Mouse (Mus musculus) lung, embryonic 16.5 days (tissue): ENCODE measurements at regions not wholly inside any gene's neighbourhood (a gene's known extent, or its start where the extent isn't known, plus 50 kb on each side); places are given as distances from the start of the nearest gene placed in this dataset.
"Not testable (repeated sequence)": the region's sequence is repeated elsewhere in the genome, so short reads cannot be mapped to it uniquely, and the experiment has no call there.

Source experiments
- ATAC-seq: fragments of 200-750 bp; cut with Nextera tagmentation; 2 replicates; pipeline ENCODE4 v1.8.0; 2017; ENCODE audit warnings: low read depth, mild to moderate bottlenecking, moderate library complexity
- H3K27ac ChIP-seq: fragments of 300-500 bp; sonication (generic); 2 replicates; pipeline ENCODE4 v1.5.1; 2014; ENCODE audit warnings: mild to moderate bottlenecking, control low read depth, low read length
- H3K27me3 ChIP-seq: fragments of 300-500 bp; sonication (generic); 2 replicates; pipeline ENCODE4 v1.6.1; 2014; ENCODE audit warnings: low read depth, low read length, mixed read lengths; ENCODE audit not compliant: control insufficient read depth, insufficient read depth
- H3K36me3 ChIP-seq: fragments of 300-500 bp; sonication (generic); 2 replicates; pipeline ENCODE4 v1.6.1; 2014; ENCODE audit warnings: low read length; ENCODE audit not compliant: control insufficient read depth, insufficient read depth
- H3K4me1 ChIP-seq: fragments of 300-500 bp; sonication (generic); replicated peaks from 2 replicates; pipeline ENCODE4 v1.6.1; 2014; ENCODE audit warnings: low read length, mixed read lengths; ENCODE audit not compliant: control insufficient read depth, insufficient read depth
- H3K4me2 ChIP-seq: fragments of 300-500 bp; sonication (generic); 2 replicates; pipeline ENCODE4 v1.6.1; 2014; ENCODE audit warnings: low read depth, low read length, control low read depth
- H3K4me3 ChIP-seq: fragments of 300-500 bp; sonication (generic); 2 replicates; pipeline ENCODE4 v1.5.1; 2014; ENCODE audit warnings: mild to moderate bottlenecking, low read length, control low read depth
- H3K9ac ChIP-seq: fragments of 300-500 bp; sonication (generic); 2 replicates; pipeline ENCODE4 v1.6.1; 2014; ENCODE audit warnings: low read length, control low read depth
- H3K9me3 ChIP-seq: fragments of 300-500 bp; sonication (generic); 2 replicates; pipeline ENCODE4 v1.6.1; 2016; ENCODE audit warnings: low read length; ENCODE audit not compliant: control insufficient read depth
- WGBS: fragments of 180-500 bp; shearing (Covaris S2); extraction: QIAGEN DNeasy Blood & Tissue Kit; methylation state at CpG from one replicate; pipeline ENCODE4 v1.1.7; 2014; 5-methylcytosine and 5-hydroxymethylcytosine counted together

- Histone ChIP-seq H3K9me3 (no peaks in the 10 kb centered on the region), H3K27ac (no peak overlapping the region), H3K4me2 (no peak overlapping the region), H3K4me3 (no peak overlapping the region), H3K36me3 (no peaks in the 10 kb centered on the region), H3K4me1 (no peaks in the 10 kb centered on the region), H3K9ac (no peak overlapping the region), H3K27me3 (no peaks in the 10 kb centered on the region)
- whole genome bisulfite sequencing, result 65% methylated on average over 1 of the region's 1 CpGs
- no peak for ATAC-seq
These were observed 641.1 kb upstream of the Nrxn1 start for GRCm38 (mm10) chr17:91733927-91734324.

- Histone ChIP-seq H3K4me1 (no peaks in the 10 kb centered on the region), H3K9me3 (no peaks in the 10 kb centered on the region), H3K36me3 (no peaks in the 10 kb centered on the region), H3K9ac (no peak overlapping the region), H3K4me3 (no peak overlapping the region), H3K4me2 (no peak overlapping the region), H3K27me3 (no peaks in the 10 kb centered on the region), H3K27ac (no peak overlapping the region)
- ATAC-seq, result no peak
- 51% methylated on average over 2 of the region's 2 CpGs for WGBS
These were observed 640.5 kb upstream of the Nrxn1 start for GRCm38 (mm10) chr17:91733174-91733926.

- Histone ChIP-seq H3K9me3 (no peaks in the 10 kb centered on the region), H3K36me3 (no peaks in the 10 kb centered on the region), H3K27me3 (no peaks in the 10 kb centered on the region), H3K4me2 (no peak overlapping the region), H3K27ac (no peak overlapping the region), H3K4me1 (no peaks in the 10 kb centered on the region), H3K9ac (no peak overlapping the region), H3K4me3 (no peak overlapping the region)
- ATAC-seq, result no peak
These were observed 617.5 kb upstream of the Nrxn1 start for GRCm38 (mm10) chr17:91710412-91710811.

- H3K4me1 ChIP-seq, result no peaks in the 10 kb centered on the region
- no peak for ATAC-seq
- H3K9ac ChIP-seq, result no peak overlapping the region
- H3K27ac ChIP-seq, result no peak overlapping the region
- H3K9me3 ChIP-seq, result no peaks in the 10 kb centered on the region
- H3K36me3 ChIP-seq, result no peaks in the 10 kb centered on the region
- H3K4me3 ChIP-seq, result no peak overlapping the region
- no peaks in the 10 kb centered on the region for H3K27me3 ChIP-seq
- H3K4me2 ChIP-seq, result no peak overlapping the region
- 70% methylated on average over 4 of the region's 4 CpGs for WGBS
These were observed 598.2 kb upstream of the Nrxn1 start for GRCm38 (mm10) chr17:91691063-91691462.

GRCm38 (mm10) chr17:91657449-91657848 lies 564.6 kb upstream of the Nrxn1 start:
- Histone ChIP-seq H3K9ac (no peak overlapping the region), H3K9me3 (no peaks in the 10 kb centered on the region), H3K27ac (no peak overlapping the region), H3K27me3 (no peaks in the 10 kb centered on the region), H3K4me1 (no peaks in the 10 kb centered on the region), H3K36me3 (no peaks in the 10 kb centered on the region), H3K4me3 (no peak overlapping the region), H3K4me2 (no peak overlapping the region)
- ATAC-seq, result no peak

GRCm38 (mm10) chr17:91657036-91657435 lies 564.2 kb upstream of the Nrxn1 start:
- no peak for ATAC-seq
- Histone ChIP-seq H3K9me3 (no peaks in the 10 kb centered on the region), H3K4me3 (no peak overlapping the region), H3K4me1 (no peaks in the 10 kb centered on the region), H3K27me3 (no peaks in the 10 kb centered on the region), H3K36me3 (no peaks in the 10 kb centered on the region), H3K4me2 (no peak overlapping the region), H3K27ac (no peak overlapping the region), H3K9ac (no peak overlapping the region)

GRCm38 (mm10) chr17:91631915-91632314 lies 539.0 kb upstream of the Nrxn1 start:
- no peak for ATAC-seq
- no peak overlapping the region for H3K4me3 ChIP-seq
- no peaks in the 10 kb centered on the region for H3K27me3 ChIP-seq
- H3K9me3 ChIP-seq, result no peaks in the 10 kb centered on the region
- no peak overlapping the region for H3K9ac ChIP-seq
- H3K4me2 ChIP-seq, result no peak overlapping the region
- H3K4me1 ChIP-seq, result no peaks in the 10 kb centered on the region
- no peaks in the 10 kb centered on the region for H3K36me3 ChIP-seq
- H3K27ac ChIP-seq, result no peak overlapping the region

- not testable (repeated sequence) for H3K9ac ChIP-seq, H3K4me3 ChIP-seq, H3K36me3 ChIP-seq, H3K27me3 ChIP-seq, H3K27ac ChIP-seq, H3K9me3 ChIP-seq, H3K4me2 ChIP-seq, H3K4me1 ChIP-seq, ATAC-seq
- 89% methylated on average over 5 of the region's 5 CpGs for WGBS
These were observed 521.3 kb upstream of the Nrxn1 start for GRCm38 (mm10) chr17:91614175-91614574.

GRCm38 (mm10) chr17:91589120-91589519 lies 496.2 kb upstream of the Nrxn1 start:
- ATAC-seq, result no peak
- H3K27ac ChIP-seq, result no peak overlapping the region
- H3K9me3 ChIP-seq, result no peaks in the 10 kb centered on the region
- H3K4me2 ChIP-seq, result no peak overlapping the region
- no peaks in the 10 kb centered on the region for H3K27me3 ChIP-seq
- H3K4me1 ChIP-seq, result no peaks in the 10 kb centered on the region
- no peak overlapping the region for H3K4me3 ChIP-seq
- H3K36me3 ChIP-seq, result no peaks in the 10 kb centered on the region
- no peak overlapping the region for H3K9ac ChIP-seq
